Mouse (Mus musculus): ENCODE data around the gene Enkd1. TPM values are rescaled to one million over a fixed set of nuclear protein-coding genes. Genes with fewer than 3 reads are reported as not detected.

The Enkd1 gene
- polyA plus RNA-seq, 1 experiment from 2014 or later: 27.3 TPM

GRCm38 (mm10) chr8:105700966-105701824 is 6.8 kb downstream of the Enkd1 start, which contains the start of the genes Acd and Pard6a:
Acd (minus strand) TSS chr8:105701102.
Pard6a (plus strand) TSS chr8:105701148.
- Histone ChIP-seq H3K27ac (peak within 1 kb of the TSS; percentile 96), H3K27me3 (no peaks in the 10 kb centered on the region), H3K9me3 (no peaks in the 10 kb centered on the region), H3K4me2 (peak within 1 kb of the TSS; percentile 84), H3K9ac (peak within 1 kb of the TSS; percentile 63), H3K4me3 (peak within 1 kb of the TSS; percentile 83), H3K36me3 (peaks cover 15% of the 10 kb centered on the region), H3K4me1 (peaks cover 18% of the 10 kb centered on the region)
- ATAC-seq (ENCODE audit: borderline replicate concordance, extremely low read depth, low FRiP score, low TSS enrichment): peak; percentile 75
- under 1% methylated on average over 60 of the region's 60 CpGs for WGBS

- WGBS: under 1% methylated on average over 21 of the region's 21 CpGs
- Histone ChIP-seq H3K4me3 (peak overlapping the region; percentile 83), H3K36me3 (peaks cover 15% of the 10 kb centered on the region)
Observed at GRCm38 (mm10) chr8:105700566-105700965, 7.4 kb downstream of the Enkd1 start.

GRCm38 (mm10) chr8:105699488-105700215 is 8.4 kb downstream of the Enkd1 start:
- H3K4me3 ChIP-seq: peak overlapping the region; percentile 83
- WGBS: 86% methylated on average over 11 of the region's 11 CpGs
- H3K4me2 ChIP-seq: peak overlapping the region; percentile 84
- peak overlapping the region; percentile 63 for H3K9ac ChIP-seq
- H3K27me3 ChIP-seq: no peaks in the 10 kb centered on the region; the same call in 1 of the 2 replicates
- H3K36me3 ChIP-seq: peaks cover 15% of the 10 kb centered on the region
- H3K9me3 ChIP-seq: no peaks in the 10 kb centered on the region
- no peak for ATAC-seq (ENCODE audit: borderline replicate concordance, extremely low read depth, low FRiP score, low TSS enrichment)
- H3K4me1 ChIP-seq: peaks cover 18% of the 10 kb centered on the region
- H3K27ac ChIP-seq: peak overlapping the region; percentile 96; the same call in 1 of the 2 replicates

More at GRCm38 (mm10) chr8:105700566-105700965, 7.4 kb downstream of the Enkd1 start:
- peaks cover 17% of the 10 kb centered on the region for H3K4me1 ChIP-seq
- no peaks in the 10 kb centered on the region for H3K9me3 ChIP-seq
- peak; percentile 46 for ATAC-seq (ENCODE audit: borderline replicate concordance, extremely low read depth, low FRiP score, low TSS enrichment)
- H3K27me3 ChIP-seq: no peaks in the 10 kb centered on the region
- peak overlapping the region; percentile 84 for H3K4me2 ChIP-seq
- H3K9ac ChIP-seq: peak overlapping the region; percentile 63
- peak overlapping the region; percentile 96 for H3K27ac ChIP-seq

- peaks cover 13% of the 10 kb centered on the region for H3K36me3 ChIP-seq
- WGBS: 85% methylated on average over 5 of the region's 5 CpGs
- no peaks in the 10 kb centered on the region for H3K9me3 ChIP-seq
- no peak overlapping the region for H3K9ac ChIP-seq
- H3K27me3 ChIP-seq: no peaks in the 10 kb centered on the region; the same call in 1 of the 2 replicates
- no peak overlapping the region for H3K27ac ChIP-seq
- ATAC-seq (ENCODE audit: borderline replicate concordance, extremely low read depth, low FRiP score, low TSS enrichment): no peak
- no peak overlapping the region for H3K4me3 ChIP-seq
- peaks cover 27% of the 10 kb centered on the region for H3K4me1 ChIP-seq
- no peak overlapping the region for H3K4me2 ChIP-seq
Observed at GRCm38 (mm10) chr8:105698734-105699133, 9.3 kb downstream of the Enkd1 start.

GRCm38 (mm10) chr8:105697196-105697780 is 10.7 kb downstream of the Enkd1 start:
- Histone ChIP-seq H3K4me3 (no peak overlapping the region), H3K9me3 (no peaks in the 10 kb centered on the region), H3K9ac (no peak overlapping the region), H3K4me1 (peaks cover 31% of the 10 kb centered on the region), H3K4me2 (no peak overlapping the region), H3K27me3 (no peaks in the 10 kb centered on the region; the same call in 1 of the 2 replicates), H3K36me3 (peaks cover 8% of the 10 kb centered on the region; the same call in 1 of the 2 replicates), H3K27ac (no peak overlapping the region)
- no peak for ATAC-seq (ENCODE audit: borderline replicate concordance, extremely low read depth, low FRiP score, low TSS enrichment)
- WGBS: 91% methylated on average over 17 of the region's 17 CpGs

GRCm38 (mm10) chr8:105695080-105695780 is 12.8 kb downstream of the Enkd1 start:
- H3K4me3 ChIP-seq: no peak overlapping the region
- 75% methylated on average over 30 of the region's 30 CpGs for WGBS
- H3K4me2 ChIP-seq: no peak overlapping the region
- peaks cover 23% of the 10 kb centered on the region for H3K4me1 ChIP-seq
- H3K36me3 ChIP-seq: peaks cover 8% of the 10 kb centered on the region; the same call in 1 of the 2 replicates
- no peak overlapping the region for H3K27ac ChIP-seq
- H3K9me3 ChIP-seq: no peaks in the 10 kb centered on the region
- no peak overlapping the region for H3K9ac ChIP-seq
- H3K27me3 ChIP-seq: no peaks in the 10 kb centered on the region; the same call in 1 of the 2 replicates
- no peak for ATAC-seq (ENCODE audit: borderline replicate concordance, extremely low read depth, low FRiP score, low TSS enrichment)

- peak overlapping the region; percentile 44 for H3K4me3 ChIP-seq
- H3K4me1 ChIP-seq: peaks cover 14% of the 10 kb centered on the region
- H3K27ac ChIP-seq: no peak overlapping the region
- WGBS: 10% methylated on average over 40 of the region's 40 CpGs
- ATAC-seq (ENCODE audit: borderline replicate concordance, extremely low read depth, low FRiP score, low TSS enrichment): peak; percentile 27
- peaks cover 8% of the 10 kb centered on the region; the same call in 1 of the 2 replicates for H3K36me3 ChIP-seq
- H3K9me3 ChIP-seq: no peaks in the 10 kb centered on the region
- H3K9ac ChIP-seq: peak overlapping the region; percentile 5; the same call in 1 of the 2 replicates
- peak overlapping the region; percentile 88 for H3K4me2 ChIP-seq
- H3K27me3 ChIP-seq: no peaks in the 10 kb centered on the region; the same call in 1 of the 2 replicates
Observed at GRCm38 (mm10) chr8:105694051-105694799, 13.8 kb downstream of the Enkd1 start.

GRCm38 (mm10) chr8:105693648-105694047 is 14.4 kb downstream of the Enkd1 start:
- WGBS: 4% methylated on average over 27 of the region's 30 CpGs
- peak overlapping the region; percentile 88 for H3K4me2 ChIP-seq
- no peak overlapping the region for H3K27ac ChIP-seq
- peak; percentile 25; the same call in 1 of the 2 replicates for ATAC-seq (ENCODE audit: borderline replicate concordance, extremely low read depth, low FRiP score, low TSS enrichment)
- no peaks in the 10 kb centered on the region; the same call in 1 of the 2 replicates for H3K27me3 ChIP-seq
- no peaks in the 10 kb centered on the region for H3K9me3 ChIP-seq
- H3K36me3 ChIP-seq: peaks cover 7% of the 10 kb centered on the region; the same call in 1 of the 2 replicates
- H3K4me1 ChIP-seq: peaks cover 14% of the 10 kb centered on the region
- peak overlapping the region; percentile 5; the same call in 1 of the 2 replicates for H3K9ac ChIP-seq
- peak overlapping the region; percentile 44 for H3K4me3 ChIP-seq

- Histone ChIP-seq H3K9me3 (no peaks in the 10 kb centered on the region), H3K27me3 (no peaks in the 10 kb centered on the region; the same call in 1 of the 2 replicates), H3K27ac (no peak overlapping the region), H3K36me3 (no peaks in the 10 kb centered on the region), H3K4me1 (peaks cover 14% of the 10 kb centered on the region), H3K9ac (no peak overlapping the region), H3K4me2 (no peak overlapping the region), H3K4me3 (no peak overlapping the region)
- 88% methylated on average over 11 of the region's 11 CpGs for WGBS
- ATAC-seq (ENCODE audit: borderline replicate concordance, extremely low read depth, low FRiP score, low TSS enrichment): no peak
Observed at GRCm38 (mm10) chr8:105692449-105693182, 15.4 kb downstream of the Enkd1 start.

- Histone ChIP-seq H3K4me3 (no peak overlapping the region), H3K9me3 (no peaks in the 10 kb centered on the region), H3K36me3 (no peaks in the 10 kb centered on the region), H3K4me1 (peaks cover 15% of the 10 kb centered on the region), H3K4me2 (no peak overlapping the region), H3K27ac (no peak overlapping the region), H3K9ac (no peak overlapping the region), H3K27me3 (no peaks in the 10 kb centered on the region; the same call in 1 of the 2 replicates)
- ATAC-seq (ENCODE audit: borderline replicate concordance, extremely low read depth, low FRiP score, low TSS enrichment): no peak
- WGBS: 77% methylated on average over 14 of the region's 14 CpGs
Observed at GRCm38 (mm10) chr8:105690978-105691377, 17.0 kb downstream of the Enkd1 start.
